In genomic region chr5:24029946-24030578, GRCm38 (mm10) we compare ENCODE assay signal across 8 mouse cellular contexts. TPM values are rescaled to one million over a fixed set of nuclear protein-coding genes. Genes with fewer than 3 reads are reported as not detected.
DNase-seq lines count a peak whose midpoint lies in the region; ATAC-seq and TF ChIP-seq lines count a peak whose summit lies in the region.

No protein-coding gene starts in this region.

- peak overlapping the region; percentile 78 for H3K4me2 ChIP-seq in forebrain, embryonic 14.5 days (ENCODE audit: low read length)
- peak overlapping the region; percentile 90 for H3K4me2 ChIP-seq in limb, embryonic 12.5 days
- peak overlapping the region; percentile 73 for H3K4me2 ChIP-seq in midbrain, postnatal 0 days (ENCODE audit: low read depth, low read length, poor library complexity, severe bottlenecking)

- peak overlapping the region; percentile 84 for H3K27ac ChIP-seq in forebrain, embryonic 14.5 days (ENCODE audit: low read depth, low read length)
- H3K27ac ChIP-seq in limb, embryonic 12.5 days, result peak overlapping the region; percentile 75
- H3K27ac ChIP-seq in midbrain, postnatal 0 days (ENCODE audit: low read depth, low read length), result peak overlapping the region; percentile 39; the same call in 1 of the 2 replicates

- under 1% methylated on average over 56 of the region's 73 CpGs for WGBS in forebrain, embryonic 14.5 days
- under 1% methylated on average over 72 of the region's 73 CpGs for WGBS in limb, embryonic 12.5 days
- 1% methylated on average over 69 of the region's 73 CpGs for whole genome bisulfite sequencing in midbrain, postnatal 0 days

- H3K4me1 ChIP-seq in forebrain, embryonic 14.5 days (ENCODE audit: control insufficient read depth, insufficient read depth, low read length), result peaks cover 2% of the 10 kb centered on the region; the same call in 1 of the 2 replicates
- H3K4me1 ChIP-seq in limb, embryonic 12.5 days (replicated peaks), result peaks cover 8% of the 10 kb centered on the region; the same call in 1 of the 2 replicates
- no peaks in the 10 kb centered on the region for H3K4me1 ChIP-seq in midbrain, postnatal 0 days (ENCODE audit: insufficient read depth, low read length)

- ATAC-seq in forebrain, embryonic 14.5 days, result peak; percentile 62
- peak; percentile 80 for ATAC-seq in limb, embryonic 12.5 days (ENCODE audit: insufficient number of reproducible peaks, insufficient read depth, low FRiP score, low TSS enrichment, low read depth)
- peak; percentile 71 for ATAC-seq in midbrain, postnatal 0 days (ENCODE audit: low FRiP score)

- no peaks in the 10 kb centered on the region for H3K9me3 ChIP-seq in forebrain, embryonic 14.5 days (replicated peaks; ENCODE audit: control insufficient read depth, low read length)
- no peaks in the 10 kb centered on the region for H3K9me3 ChIP-seq in limb, embryonic 12.5 days
- H3K9me3 ChIP-seq in midbrain, postnatal 0 days (ENCODE audit: low read length), result no peaks in the 10 kb centered on the region

- H3K4me3 ChIP-seq in forebrain, embryonic 14.5 days (ENCODE audit: low read depth, low read length), result peak overlapping the region; percentile 96
- H3K4me3 ChIP-seq in limb, embryonic 12.5 days (replicated peaks), result peak overlapping the region; percentile 81
- peak overlapping the region; percentile 69 for H3K4me3 ChIP-seq in midbrain, postnatal 0 days (ENCODE audit: low read depth, low read length)

- H3K27me3 ChIP-seq in forebrain, embryonic 14.5 days (replicated peaks; ENCODE audit: control insufficient read depth, insufficient read depth, low read length), result no peaks in the 10 kb centered on the region
- H3K27me3 ChIP-seq in limb, embryonic 12.5 days, result no peaks in the 10 kb centered on the region
- no peaks in the 10 kb centered on the region for H3K27me3 ChIP-seq in midbrain, postnatal 0 days (ENCODE audit: insufficient read depth, low read length)

- peak overlapping the region; percentile 91 for H3K9ac ChIP-seq in forebrain, embryonic 14.5 days (ENCODE audit: low read length)
- H3K9ac ChIP-seq in limb, embryonic 12.5 days (replicated peaks), result peak overlapping the region; percentile 91
- H3K9ac ChIP-seq in midbrain, postnatal 0 days (replicated peaks; ENCODE audit: low read length, poor library complexity, severe bottlenecking), result peak overlapping the region; percentile 73

- TF ChIP-seq CTCF in midbrain, postnatal 0 days (IDR thresholded peaks at IDR 0.05), result no peak

- H3K36me3 ChIP-seq in forebrain, embryonic 14.5 days (ENCODE audit: control insufficient read depth, insufficient read depth, low read length), result 0 out of 2 replicates have a peak, but pooled peaks cover 2% of the 10 kb centered on the region
- H3K36me3 ChIP-seq in limb, embryonic 12.5 days, result no peaks in the 10 kb centered on the region
- no peaks in the 10 kb centered on the region for H3K36me3 ChIP-seq in midbrain, postnatal 0 days (ENCODE audit: insufficient read depth, low read length)

- DNase-seq in cerebellum, postnatal 36 days, result peak; percentile 10 to 11
- no peak for DNase-seq in cerebellum, adult 9-10 months
- peak; percentile 24 to 28 for DNase-seq in thymus, adult 18-20 months
- no peak for DNase-seq in thymus, postnatal 0 days (ENCODE audit: low spot score)
- peak; percentile 38 for DNase-seq in forebrain, embryonic 14.5 days (ENCODE audit: low spot score)
- peak; percentile 19 for DNase-seq in midbrain, postnatal 0 days (ENCODE audit: low spot score)
- no peak for DNase-seq in spleen, postnatal 10 days (ENCODE audit: low spot score in 2 of 2)

RNA-seq across cellular contexts. Expression of gene Fam126a, which starts 0.4 kb away (rescaled TPM):
- polyA plus RNA-seq in thymus, postnatal 0 days (2015; fragmentation: Nextera tagmentation; extraction: Ambion mirVana), result 8.0 and 8.1 TPM in 2 replicates
- polyA plus RNA-seq in forebrain, embryonic 14.5 days (2014; fragmentation: Nextera tagmentation; extraction: Ambion mirVana), result 38.2 and 46.2 TPM in 2 replicates
- polyA plus RNA-seq in limb, embryonic 12.5 days (2016; fragmentation: Nextera tagmentation; extraction: Ambion mirVana), result 40.0 and 40.8 TPM in 2 replicates
- total RNA-seq in midbrain, postnatal 0 days (2014; rRNA removed), result 23.7 and 30.8 TPM in 2 replicates
- polyA plus RNA-seq in midbrain, postnatal 0 days (2015; fragmentation: Nextera tagmentation; extraction: Ambion mirVana), result 17.0 and 19.7 TPM in 2 replicates

Comparison
In these comparisons a context has a peak if more than half of its experiments do, and no peak if none do; other contexts are left out.
1. DNase-seq: peak in cerebellum, postnatal 36 days (2 of 2), thymus, adult 18-20 months (2 of 2), forebrain, embryonic 14.5 days (single experiment) and midbrain, postnatal 0 days (single experiment); none in cerebellum, adult 9-10 months (single experiment), thymus, postnatal 0 days (single experiment) and spleen, postnatal 10 days (0 of 2).
2. Peak in every context shown above with its lines, with median percentiles within 50 percentile points of each other: ATAC-seq, H3K27ac ChIP-seq, H3K4me2 ChIP-seq, H3K4me3 ChIP-seq and H3K9ac ChIP-seq.